Mouse (Mus musculus): ENCODE data around the gene Itga5. TPM values are rescaled to one million over a fixed set of nuclear protein-coding genes. Genes with fewer than 3 reads are reported as not detected.

The Itga5 gene
- total and polyA plus RNA-seq, 2 experiments from 2014 or later, result 3.2 to 3.5 TPM

- no peak for DNase-seq
- H3K4me2 ChIP-seq (ENCODE audit: low read depth), result no peak overlapping the region
- H3K4me1 ChIP-seq (ENCODE audit: insufficient read depth), result no peaks in the 10 kb centered on the region
- WGBS, result 24% methylated on average over 7 of the region's 7 CpGs
- no peaks in the 10 kb centered on the region for H3K36me3 ChIP-seq (ENCODE audit: insufficient read depth)
- no peak for TF ChIP-seq CTCF (IDR thresholded peaks at IDR 0.05; ENCODE audit: low read depth)
- H3K4me3 ChIP-seq (ENCODE audit: low read depth, low read length), result no peak overlapping the region
- H3K9ac ChIP-seq, result no peak overlapping the region
- H3K27me3 ChIP-seq (ENCODE audit: insufficient read depth, low read length), result no peaks in the 10 kb centered on the region; the same call in 1 of the 2 replicates
- no peaks in the 10 kb centered on the region for H3K9me3 ChIP-seq (ENCODE audit: low read length)
- H3K27ac ChIP-seq (ENCODE audit: low read depth, low read length), result peak overlapping the region; percentile 40; the same call in 1 of the 2 replicates
- no peak for ATAC-seq
Measured at GRCm38 (mm10) chr15:103335488-103336235, 30.9 kb downstream of the Itga5 start.

GRCm38 (mm10) chr15:103335040-103335439, 31.5 kb downstream of the Itga5 start:
- Histone ChIP-seq H3K36me3 (ENCODE audit: insufficient read depth) (no peaks in the 10 kb centered on the region), H3K27ac (ENCODE audit: low read depth, low read length) (no peak overlapping the region), H3K9ac (no peak overlapping the region), H3K9me3 (ENCODE audit: low read length) (no peaks in the 10 kb centered on the region), H3K4me3 (ENCODE audit: low read depth, low read length) (no peak overlapping the region), H3K4me1 (ENCODE audit: insufficient read depth) (no peaks in the 10 kb centered on the region), H3K4me2 (ENCODE audit: low read depth) (no peak overlapping the region), H3K27me3 (ENCODE audit: insufficient read depth, low read length) (no peaks in the 10 kb centered on the region)
- no peak for ATAC-seq
- WGBS, result 63% methylated on average over 3 of the region's 3 CpGs
- no peak for DNase-seq
- no peak for TF ChIP-seq CTCF (IDR thresholded peaks at IDR 0.05; ENCODE audit: low read depth)

GRCm38 (mm10) chr15:103334194-103334593, 32.4 kb downstream of the Itga5 start:
- DNase-seq (no peak), ATAC-seq (peak; percentile 21; the same call in 1 of the 2 replicates)
- Histone ChIP-seq H3K27ac (ENCODE audit: low read depth, low read length) (no peak overlapping the region), H3K4me2 (ENCODE audit: low read depth) (no peak overlapping the region), H3K27me3 (ENCODE audit: insufficient read depth, low read length) (no peaks in the 10 kb centered on the region), H3K9ac (no peak overlapping the region), H3K9me3 (ENCODE audit: low read length) (no peaks in the 10 kb centered on the region), H3K4me3 (ENCODE audit: low read depth, low read length) (no peak overlapping the region), H3K4me1 (ENCODE audit: insufficient read depth) (no peaks in the 10 kb centered on the region), H3K36me3 (ENCODE audit: insufficient read depth) (no peaks in the 10 kb centered on the region)
- TF ChIP-seq CTCF (IDR thresholded peaks at IDR 0.05; ENCODE audit: low read depth), result no peak
- WGBS, result 8% methylated on average over 2 of the region's 2 CpGs

GRCm38 (mm10) chr15:103333738-103334137, 32.8 kb downstream of the Itga5 start:
- Histone ChIP-seq H3K4me3 (ENCODE audit: low read depth, low read length) (no peak overlapping the region), H3K27ac (ENCODE audit: low read depth, low read length) (no peak overlapping the region), H3K9me3 (ENCODE audit: low read length) (no peaks in the 10 kb centered on the region), H3K4me2 (ENCODE audit: low read depth) (no peak overlapping the region), H3K9ac (no peak overlapping the region), H3K4me1 (ENCODE audit: insufficient read depth) (no peaks in the 10 kb centered on the region), H3K27me3 (ENCODE audit: insufficient read depth, low read length) (no peaks in the 10 kb centered on the region), H3K36me3 (ENCODE audit: insufficient read depth) (no peaks in the 10 kb centered on the region)
- 63% methylated on average over 5 of the region's 5 CpGs for WGBS
- DNase-seq (no peak), ATAC-seq (peak; percentile 14; the same call in 1 of the 2 replicates)
- TF ChIP-seq CTCF (IDR thresholded peaks at IDR 0.05; ENCODE audit: low read depth), result no peak

- no peak for ATAC-seq
- H3K36me3 ChIP-seq (ENCODE audit: insufficient read depth), result no peaks in the 10 kb centered on the region
- no peak overlapping the region for H3K9ac ChIP-seq
Measured at GRCm38 (mm10) chr15:103333081-103333615, 33.4 kb downstream of the Itga5 start.

GRCm38 (mm10) chr15:103323455-103324247, 42.9 kb downstream of the Itga5 start:
- Histone ChIP-seq H3K9ac (peak overlapping the region; percentile 81), H3K27ac (ENCODE audit: low read depth, low read length) (peak overlapping the region; percentile 64), H3K27me3 (ENCODE audit: insufficient read depth, low read length) (no peaks in the 10 kb centered on the region), H3K4me1 (ENCODE audit: insufficient read depth) (peaks cover 12% of the 10 kb centered on the region), H3K4me3 (ENCODE audit: low read depth, low read length) (peak overlapping the region; percentile 77), H3K36me3 (ENCODE audit: insufficient read depth) (peaks cover 4% of the 10 kb centered on the region), H3K9me3 (ENCODE audit: low read length) (no peaks in the 10 kb centered on the region), H3K4me2 (ENCODE audit: low read depth) (peak overlapping the region; percentile 87)
- DNase-seq, result peak; percentile 85
- 2% methylated on average over 36 of the region's 40 CpGs for WGBS
- ATAC-seq, result peak; percentile 97
- peak; percentile 95 for TF ChIP-seq CTCF (IDR thresholded peaks at IDR 0.05; ENCODE audit: low read depth)

More at GRCm38 (mm10) chr15:103333081-103333615, 33.4 kb downstream of the Itga5 start:
- Histone ChIP-seq H3K9me3 (ENCODE audit: low read length) (no peaks in the 10 kb centered on the region), H3K4me3 (ENCODE audit: low read depth, low read length) (no peak overlapping the region), H3K4me1 (ENCODE audit: insufficient read depth) (no peaks in the 10 kb centered on the region), H3K4me2 (ENCODE audit: low read depth) (no peak overlapping the region), H3K27ac (ENCODE audit: low read depth, low read length) (no peak overlapping the region), H3K27me3 (ENCODE audit: insufficient read depth, low read length) (no peaks in the 10 kb centered on the region)
- DNase-seq, result no peak
- TF ChIP-seq CTCF (IDR thresholded peaks at IDR 0.05; ENCODE audit: low read depth), result no peak
- 57% methylated on average over 5 of the region's 5 CpGs for whole genome bisulfite sequencing

Data from forebrain, postnatal 0 days (tissue).